Mouse (Mus musculus) stomach, embryonic 15.5 days (tissue): Measurements from ENCODE around the gene Cyp3a13. TPM values are rescaled to one million over a fixed set of nuclear protein-coding genes. Genes with fewer than 3 reads are reported as not detected.
"Not testable (repeated sequence)": the region's sequence is repeated elsewhere in the genome, so short reads cannot be mapped to it uniquely, and the experiment has no call there.

Experiments
- ATAC-seq: fragments of 200-750 bp; cut with Nextera tagmentation; 2 replicates; pipeline ENCODE4 v1.8.0; 2017; ENCODE audit warnings: low read depth, moderate number of reproducible peaks, moderate TSS enrichment; ENCODE audit not compliant: insufficient read depth, low FRiP score
- H3K27ac ChIP-seq: fragments of 300-500 bp; sonication (generic); 2 replicates; pipeline ENCODE4 v1.5.1; 2015; ENCODE audit warnings: mild to moderate bottlenecking, inconsistent platforms
- H3K27me3 ChIP-seq: fragments of 300-500 bp; sonication (generic); replicated peaks from 2 replicates; pipeline ENCODE4 v1.6.1; 2015; ENCODE audit warnings: inconsistent platforms
- H3K36me3 ChIP-seq: fragments of 300-500 bp; sonication (generic); 2 replicates; pipeline ENCODE4 v1.6.1; 2015; ENCODE audit warnings: inconsistent platforms
- H3K4me1 ChIP-seq: fragments of 300-500 bp; sonication (generic); 2 replicates; pipeline ENCODE4 v1.6.1; 2015; ENCODE audit warnings: inconsistent platforms
- H3K4me2 ChIP-seq: fragments of 300-500 bp; sonication (generic); 2 replicates; pipeline ENCODE4 v1.6.1; 2015; ENCODE audit warnings: mild to moderate bottlenecking, inconsistent platforms
- H3K4me3 ChIP-seq: fragments of 300-500 bp; sonication (generic); replicated peaks from 2 replicates; pipeline ENCODE4 v1.5.1; 2015; ENCODE audit warnings: inconsistent platforms
- H3K9ac ChIP-seq: fragments of 300-500 bp; sonication (generic); 2 replicates; pipeline ENCODE4 v1.6.1; 2015; ENCODE audit warnings: inconsistent platforms
- H3K9me3 ChIP-seq: fragments of 300-500 bp; sonication (generic); 2 replicates; pipeline ENCODE4 v1.6.1; 2016; ENCODE audit warnings: inconsistent platforms
- WGBS: fragments of 180-500 bp; shearing (Covaris S2); methylation state at CpG from one replicate; pipeline ENCODE4 v1.1.7; 2015; 5-methylcytosine and 5-hydroxymethylcytosine counted together
- polyA plus RNA-seq: library from polyadenylated mRNA; unstranded; fragments of >200 nt; fragmentation: Nextera tagmentation; extraction: Ambion mirVana; gene quantifications from 2 replicates; pipeline ENCODE4 v1.2.1, GENCODE M21; 2015

Gene Cyp3a13
- polyA plus RNA-seq, 1 experiment from 2014 or later: 9.3 TPM

DNA sequence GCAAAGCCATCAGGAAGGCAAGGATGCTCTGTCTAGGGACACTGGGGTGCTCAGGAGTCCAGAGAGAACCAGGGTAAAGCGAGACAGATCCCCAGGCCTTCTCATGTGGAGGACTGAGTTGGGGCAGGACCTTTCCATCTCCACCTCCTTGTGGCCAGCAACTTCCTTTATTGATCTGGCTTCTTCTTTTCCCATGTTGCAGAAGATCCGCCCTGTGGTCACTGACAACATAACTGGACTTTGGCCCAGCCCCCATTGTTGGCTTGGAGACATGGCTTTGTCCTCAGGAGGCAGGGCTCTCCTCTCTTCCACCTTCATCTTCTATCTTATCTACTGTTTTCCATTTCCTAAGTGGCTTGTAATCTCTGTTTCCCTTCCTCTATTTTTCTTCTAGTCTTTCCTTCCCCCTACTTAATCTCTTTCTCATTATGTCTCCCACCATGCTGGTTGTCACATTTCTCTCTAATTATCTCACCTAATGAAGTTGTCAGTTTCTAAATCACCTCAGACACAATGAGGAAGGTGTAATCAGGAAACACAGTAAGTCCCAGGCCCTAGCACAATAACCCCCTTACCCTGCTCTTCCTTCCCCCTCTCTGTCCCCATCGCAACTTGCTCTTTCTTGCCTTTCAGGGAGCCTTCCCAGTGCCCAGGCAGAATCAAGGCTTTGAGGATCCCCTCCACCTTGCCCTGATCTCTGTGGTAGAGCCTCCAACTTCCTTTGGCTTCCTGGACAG is 49.6 kb downstream of the Cyp3a13 start, which contains the start of gene Pilrb2:
Gene Pilrb2, minus strand, starts transcription at position 172 of the 737 bp plus-strand sequence.
- H3K9me3 ChIP-seq, H3K9ac ChIP-seq, H3K27me3 ChIP-seq, H3K4me2 ChIP-seq, H3K27ac ChIP-seq, H3K4me3 ChIP-seq, H3K4me1 ChIP-seq, ATAC-seq, H3K36me3 ChIP-seq: not testable (repeated sequence)
- WGBS: 63% methylated on average over 3 of the region's 3 CpGs

DNA sequence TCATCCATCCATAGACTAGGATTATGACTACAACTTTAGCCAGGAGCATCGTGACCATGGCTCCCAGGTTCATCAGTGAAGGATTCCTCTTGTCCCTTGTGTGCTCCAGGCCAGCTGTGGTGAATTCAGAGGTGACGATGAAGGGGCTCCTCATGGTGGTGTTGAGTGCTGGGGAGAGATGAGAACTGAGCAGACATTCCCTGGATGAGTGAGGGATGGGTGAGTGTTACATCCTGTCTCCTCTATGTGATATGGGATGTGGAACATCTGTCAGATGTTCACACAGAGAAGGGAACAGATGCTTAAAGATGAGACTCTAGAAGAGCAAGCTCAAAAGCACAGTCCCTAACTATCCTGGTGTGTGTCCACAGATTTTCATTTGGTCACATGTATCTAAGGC is 52.8 kb downstream of the Cyp3a13 start:
- not testable (repeated sequence) for H3K36me3 ChIP-seq, H3K4me3 ChIP-seq, H3K27me3 ChIP-seq, H3K4me1 ChIP-seq, H3K9ac ChIP-seq, H3K27ac ChIP-seq, H3K9me3 ChIP-seq, H3K4me2 ChIP-seq, ATAC-seq
- WGBS: 77% methylated on average over 2 of the region's 2 CpGs

DNA sequence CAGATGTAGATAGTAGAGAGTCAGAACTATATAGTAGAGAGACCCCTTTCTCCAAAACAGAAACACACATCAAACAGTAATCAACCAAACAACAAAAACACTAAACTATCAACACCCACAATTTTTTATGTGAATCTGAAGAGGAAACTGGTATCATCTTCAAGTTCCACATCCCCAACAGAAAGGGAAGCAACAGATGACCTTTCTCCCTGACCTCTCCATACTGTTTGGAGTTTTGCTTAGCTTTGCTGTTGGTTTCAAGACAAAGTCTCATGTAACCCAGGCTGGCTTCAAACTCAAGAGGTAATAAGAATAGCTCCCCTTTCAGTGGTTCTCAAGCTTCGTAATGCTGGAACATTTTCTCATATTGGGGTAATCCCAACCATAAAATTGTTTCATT is 57.4 kb downstream of the Cyp3a13 start:
- not testable (repeated sequence) for H3K4me1 ChIP-seq, H3K4me2 ChIP-seq, H3K27me3 ChIP-seq, H3K4me3 ChIP-seq, ATAC-seq, H3K36me3 ChIP-seq, H3K9me3 ChIP-seq, H3K27ac ChIP-seq, H3K9ac ChIP-seq
- WGBS: 76% methylated on average over 1 of the region's 1 CpGs

DNA sequence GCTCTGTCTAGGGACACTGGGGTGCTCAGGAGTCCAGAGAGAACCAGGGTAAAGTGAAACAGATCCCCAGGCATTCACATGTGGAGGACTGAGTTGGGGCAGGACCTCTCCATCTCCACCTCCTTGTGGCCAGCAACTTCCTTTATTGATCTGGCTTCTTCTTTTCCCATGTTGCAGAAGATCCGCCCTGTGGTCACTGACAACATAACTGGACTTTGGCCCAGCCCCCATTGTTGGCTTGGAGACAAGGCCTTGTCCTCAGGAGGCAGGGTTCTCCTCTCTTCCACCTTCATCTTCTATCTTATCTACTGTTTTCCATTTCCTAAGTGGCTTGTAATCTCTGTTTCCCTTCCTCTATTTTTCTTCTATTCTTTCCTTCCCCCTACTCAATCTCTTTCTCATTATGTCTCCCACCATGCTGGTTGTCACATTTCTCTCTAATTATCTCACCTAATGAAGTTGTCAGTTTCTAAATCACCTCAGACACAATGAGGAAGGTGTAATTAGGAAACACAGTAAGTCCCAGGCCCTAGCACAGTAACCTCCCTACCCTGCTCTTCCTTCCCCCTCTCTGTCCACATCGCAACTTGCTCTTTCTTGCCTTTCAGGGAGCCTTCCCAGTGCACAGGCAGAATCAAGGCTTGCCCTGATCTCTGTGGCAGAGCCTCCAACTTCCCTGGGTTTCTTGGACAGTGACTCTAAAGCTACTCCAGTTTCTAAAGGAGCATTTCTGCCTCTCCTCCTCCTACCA is 63.3 kb downstream of the Cyp3a13 start, which contains the start of gene Pilrb1:
Gene Pilrb1, minus strand, starts transcription at position 147 of the 751 bp plus-strand sequence.
- H3K4me3 ChIP-seq, H3K27me3 ChIP-seq, H3K36me3 ChIP-seq, H3K27ac ChIP-seq, H3K4me2 ChIP-seq, ATAC-seq, H3K9ac ChIP-seq, H3K4me1 ChIP-seq, H3K9me3 ChIP-seq: not testable (repeated sequence)
- 67% methylated on average over 2 of the region's 2 CpGs for WGBS

DNA sequence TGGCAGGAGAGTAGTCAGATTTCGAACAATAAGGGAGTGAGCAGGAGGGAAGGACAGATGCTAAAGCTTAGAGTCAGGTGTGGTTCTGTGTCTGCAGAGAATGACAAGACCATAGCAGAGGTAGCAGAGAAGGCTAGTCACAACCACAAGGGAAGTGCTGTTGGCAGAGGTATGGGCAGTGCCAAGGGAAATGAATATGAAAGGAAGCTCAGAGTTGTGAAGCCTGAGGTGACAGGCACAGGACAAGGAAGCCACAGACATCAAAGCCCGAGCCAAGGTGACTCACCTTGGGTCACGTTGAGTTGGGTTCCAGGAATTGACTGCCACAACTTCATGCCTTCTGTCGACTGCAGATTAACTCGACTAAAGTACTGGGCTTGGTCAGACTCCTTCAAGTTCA is 64.5 kb downstream of the Cyp3a13 start:
- not testable (repeated sequence) for H3K27ac ChIP-seq, H3K27me3 ChIP-seq, H3K9ac ChIP-seq, H3K4me1 ChIP-seq, H3K36me3 ChIP-seq, H3K4me3 ChIP-seq, H3K4me2 ChIP-seq, ATAC-seq, H3K9me3 ChIP-seq
- 63% methylated on average over 5 of the region's 5 CpGs for WGBS

DNA sequence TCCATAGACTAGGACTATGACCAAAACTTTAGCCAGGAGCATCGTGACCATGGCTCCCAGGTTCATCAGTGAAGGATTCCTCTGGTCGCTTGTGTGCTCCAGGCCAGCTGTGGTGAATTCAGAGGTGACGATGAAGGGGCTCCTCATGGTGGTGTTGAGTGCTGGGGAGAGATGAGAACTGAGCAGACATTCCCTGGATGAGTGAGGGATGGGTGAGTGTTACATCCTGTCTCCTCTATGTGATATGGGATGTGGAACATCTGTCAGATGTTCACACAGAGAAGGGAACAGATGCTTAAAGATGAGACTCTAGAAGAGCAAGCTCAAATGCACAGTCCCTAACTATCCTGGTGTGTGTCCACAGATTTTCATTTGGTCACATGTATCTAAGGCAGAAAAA is 66.5 kb downstream of the Cyp3a13 start:
- not testable (repeated sequence) for H3K9me3 ChIP-seq, H3K27me3 ChIP-seq, H3K27ac ChIP-seq, H3K4me2 ChIP-seq, H3K36me3 ChIP-seq, H3K4me1 ChIP-seq, H3K9ac ChIP-seq, H3K4me3 ChIP-seq, ATAC-seq
- 82% methylated on average over 3 of the region's 3 CpGs for WGBS

DNA sequence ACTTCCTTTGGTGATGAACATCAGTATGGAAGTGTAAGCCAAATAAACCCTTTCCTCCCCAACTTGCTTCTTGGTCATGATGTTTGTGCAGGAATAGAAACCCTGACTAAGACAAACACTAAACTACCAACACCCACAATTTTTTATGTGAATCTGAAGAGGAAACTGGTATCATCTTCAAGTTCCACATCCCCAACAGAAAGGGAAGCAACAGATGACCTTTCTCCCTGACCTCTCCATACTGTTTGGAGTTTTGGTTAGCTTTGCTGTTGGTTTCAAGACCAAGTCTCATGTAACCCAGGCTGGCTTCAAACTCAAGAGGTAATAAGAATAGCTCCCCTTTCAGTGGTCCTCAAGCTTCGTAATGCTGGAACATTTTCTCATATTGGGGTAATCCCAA is 71.1 kb downstream of the Cyp3a13 start:
- WGBS: 84% methylated on average over 1 of the region's 1 CpGs
- not testable (repeated sequence) for ATAC-seq, H3K36me3 ChIP-seq, H3K27ac ChIP-seq, H3K4me1 ChIP-seq, H3K9me3 ChIP-seq, H3K9ac ChIP-seq, H3K4me3 ChIP-seq, H3K4me2 ChIP-seq, H3K27me3 ChIP-seq

Other genes starting within 250 kb of the Cyp3a13 start
- 18.1 and 23.1 TPM in 2 replicates for gene Agfg2, start 236.9 kb downstream of the Cyp3a13 start, polyA plus RNA-seq
- 2.7 and 2.9 TPM in 2 replicates for gene Nyap1, start 180.0 kb downstream of the Cyp3a13 start, polyA plus RNA-seq
- gene Tsc22d4, start 175.9 kb downstream of the Cyp3a13 start, polyA plus RNA-seq: 130 and 138 TPM in 2 replicates
- gene Ppp1r35, start 142.8 kb downstream of the Cyp3a13 start, polyA plus RNA-seq: 22.5 and 26.2 TPM in 2 replicates
- gene Mepce, start 134.0 kb downstream of the Cyp3a13 start, polyA plus RNA-seq: 7.5 and 10.4 TPM in 2 replicates
- 18.3 and 20.5 TPM in 2 replicates for gene Zcwpw1, start 133.8 kb downstream of the Cyp3a13 start, polyA plus RNA-seq
- gene Pilra, start 85.3 kb downstream of the Cyp3a13 start, polyA plus RNA-seq: 2.2 and 2.4 TPM in 2 replicates
- 0.89 and 1.6 TPM in 2 replicates for gene Pilrb1, start 63.5 kb downstream of the Cyp3a13 start, polyA plus RNA-seq
- 1.4 and 1.6 TPM in 2 replicates for gene Pilrb2, start 49.8 kb downstream of the Cyp3a13 start, polyA plus RNA-seq
- 0.62 and 0.94 TPM in 2 replicates for gene Gjc3, start 41.5 kb upstream of the Cyp3a13 start, polyA plus RNA-seq
- gene Azgp1, start 59.9 kb upstream of the Cyp3a13 start, polyA plus RNA-seq: 0.43 and 0.46 TPM in 2 replicates
- gene Smok3a, start 99.6 kb upstream of the Cyp3a13 start, polyA plus RNA-seq: not detected in 2 replicates
- gene Smok3b, start 99.8 kb upstream of the Cyp3a13 start, polyA plus RNA-seq: not detected in 2 replicates
- not detected in 2 replicates for gene Smok3c, start 131.6 kb upstream of the Cyp3a13 start, polyA plus RNA-seq
- 13.6 and 14.8 TPM in 2 replicates for gene Zkscan1, start 163.5 kb upstream of the Cyp3a13 start, polyA plus RNA-seq
- gene Zscan21, start 195.3 kb upstream of the Cyp3a13 start, polyA plus RNA-seq: 46.2 and 48.7 TPM in 2 replicates
- 17.5 and 18.1 TPM in 2 replicates for gene Zfp113, start 234.1 kb upstream of the Cyp3a13 start, polyA plus RNA-seq
- 270 and 287 TPM in 2 replicates for gene Cops6, start 239.5 kb upstream of the Cyp3a13 start, polyA plus RNA-seq